Mouse (Mus musculus): ENCODE results near the gene Hist1h4c.

The Hist1h4c gene

GRCm38 (mm10) chr13:23698300-23698693, at the start of gene Hist1h4c:
TSS of gene Hist1h4c (minus strand) at chr13:23698454.
- peak; percentile 98 to 100 for DNase-seq

GRCm38 (mm10) chr13:23747892-23748288, 49.6 kb upstream of the Hist1h4c start:
- DNase-seq: no peak

GRCm38 (mm10) chr13:23747081-23747891, 49.0 kb upstream of the Hist1h4c start:
- DNase-seq: no peak

GRCm38 (mm10) chr13:23746201-23747080, 48.2 kb upstream of the Hist1h4c start, which contains the start of gene Hist1h2bb:
TSS of gene Hist1h2bb (plus strand) at chr13:23746734.
- peak; percentile 61 to 72 for DNase-seq

- DNase-seq: peak; percentile 89 to 93
These were observed 47.3 kb upstream of the Hist1h4c start, which contains the start of gene Hist1h3c for GRCm38 (mm10) chr13:23745381-23746161. TSS of gene Hist1h3c (minus strand) at chr13:23745602.

GRCm38 (mm10) chr13:23744421-23745380, 46.4 kb upstream of the Hist1h4c start:
- DNase-seq: no peak

- DNase-seq: no peak
These were observed 45.7 kb upstream of the Hist1h4c start for GRCm38 (mm10) chr13:23743963-23744362.

- DNase-seq: no peak
These were observed 45.0 kb upstream of the Hist1h4c start for GRCm38 (mm10) chr13:23743215-23743614.

GRCm38 (mm10) chr13:23742007-23742406, 43.8 kb upstream of the Hist1h4c start:
- no peak for DNase-seq

- DNase-seq: no peak
These were observed 42.7 kb upstream of the Hist1h4c start for GRCm38 (mm10) chr13:23740910-23741309.

GRCm38 (mm10) chr13:23740256-23740840, 42.1 kb upstream of the Hist1h4c start:
- DNase-seq: no peak

- DNase-seq: no peak
These were observed 41.6 kb upstream of the Hist1h4c start for GRCm38 (mm10) chr13:23739922-23740252.

GRCm38 (mm10) chr13:23739069-23739921, 41.0 kb upstream of the Hist1h4c start:
- peak; percentile 87 to 88 for DNase-seq

- peak; percentile 76 to 83 for DNase-seq
These were observed 40.4 kb upstream of the Hist1h4c start, which contains the start of gene Hist1h1c for GRCm38 (mm10) chr13:23738677-23739068. TSS of gene Hist1h1c (plus strand) at chr13:23738808.

GRCm38 (mm10) chr13:23738041-23738440, 39.8 kb upstream of the Hist1h4c start:
- no peak for DNase-seq

GRCm38 (mm10) chr13:23737091-23737490, 38.8 kb upstream of the Hist1h4c start:
- no peak for DNase-seq

GRCm38 (mm10) chr13:23732156-23732804, 34.0 kb upstream of the Hist1h4c start:
- DNase-seq: peak; percentile 45

GRCm38 (mm10) chr13:23730479-23730878, 32.2 kb upstream of the Hist1h4c start:
- DNase-seq: no peak

- DNase-seq: no peak
These were observed 31.5 kb upstream of the Hist1h4c start for GRCm38 (mm10) chr13:23729706-23730105.

- no peak for DNase-seq
These were observed 30.9 kb upstream of the Hist1h4c start for GRCm38 (mm10) chr13:23729192-23729525.

Data from cerebellum, postnatal 14 days (tissue).